Mouse (Mus musculus): ENCODE measurements around the gene Stx8.

Stx8 gene

GRCm38 (mm10) chr11:67965905-67966878 lies at the start of gene Stx8:
TSS of gene Stx8 (plus strand) at chr11:67966193.
- DNase-seq (ENCODE audit: low read depth in 1 of 2, low spot score in 2 of 2) = peak; percentile 65 to 76

GRCm38 (mm10) chr11:67917126-67917525 lies 48.9 kb upstream of the Stx8 start:
- no peak for DNase-seq (ENCODE audit: low read depth in 1 of 2, low spot score in 2 of 2)

GRCm38 (mm10) chr11:67919593-67919992 lies 46.4 kb upstream of the Stx8 start:
- no peak for DNase-seq (ENCODE audit: low read depth in 1 of 2, low spot score in 2 of 2)

GRCm38 (mm10) chr11:67920226-67920960 lies 45.6 kb upstream of the Stx8 start:
- DNase-seq (ENCODE audit: low read depth in 1 of 2, low spot score in 2 of 2) = no peak

GRCm38 (mm10) chr11:67921091-67921826 lies 44.7 kb upstream of the Stx8 start:
- no peak for DNase-seq (ENCODE audit: low read depth in 1 of 2, low spot score in 2 of 2)

GRCm38 (mm10) chr11:67921827-67922754 lies 43.9 kb upstream of the Stx8 start, which contains the start of gene Usp43:
TSS of gene Usp43 (minus strand) at chr11:67922153.
- DNase-seq (ENCODE audit: low read depth in 1 of 2, low spot score in 2 of 2) = no peak

- no peak for DNase-seq (ENCODE audit: low read depth in 1 of 2, low spot score in 2 of 2)
Measured at GRCm38 (mm10) chr11:67922755-67923125, 43.3 kb upstream of the Stx8 start.

GRCm38 (mm10) chr11:67923720-67924119 lies 42.3 kb upstream of the Stx8 start:
- DNase-seq (ENCODE audit: low read depth in 1 of 2, low spot score in 2 of 2) = no peak

- DNase-seq (ENCODE audit: low read depth in 1 of 2, low spot score in 2 of 2) = no peak
Measured at GRCm38 (mm10) chr11:67925000-67925399, 41.0 kb upstream of the Stx8 start.

GRCm38 (mm10) chr11:67926348-67927055 lies 39.5 kb upstream of the Stx8 start:
- DNase-seq (ENCODE audit: low read depth in 1 of 2, low spot score in 2 of 2) = no peak

GRCm38 (mm10) chr11:67932156-67932555 lies 33.8 kb upstream of the Stx8 start:
- no peak for DNase-seq (ENCODE audit: low read depth in 1 of 2, low spot score in 2 of 2)

- DNase-seq (ENCODE audit: low read depth in 1 of 2, low spot score in 2 of 2) = no peak
Measured at GRCm38 (mm10) chr11:67948229-67948628, 17.8 kb upstream of the Stx8 start.

GRCm38 (mm10) chr11:67949475-67949874 lies 16.5 kb upstream of the Stx8 start:
- no peak for DNase-seq (ENCODE audit: low read depth in 1 of 2, low spot score in 2 of 2)

GRCm38 (mm10) chr11:67953604-67954003 lies 12.4 kb upstream of the Stx8 start:
- no peak for DNase-seq (ENCODE audit: low read depth in 1 of 2, low spot score in 2 of 2)

GRCm38 (mm10) chr11:67954413-67954812 lies 11.6 kb upstream of the Stx8 start:
- DNase-seq (ENCODE audit: low read depth in 1 of 2, low spot score in 2 of 2) = no peak

GRCm38 (mm10) chr11:67964110-67964509 lies 1.9 kb upstream of the Stx8 start:
- DNase-seq (ENCODE audit: low read depth in 1 of 2, low spot score in 2 of 2) = no peak

GRCm38 (mm10) chr11:67965242-67965883 lies 630 bp upstream of the Stx8 start, which contains the start of gene Cfap52:
TSS of gene Cfap52 (minus strand) at chr11:67965651.
- peak; percentile 39 to 57 for DNase-seq (ENCODE audit: low read depth in 1 of 2, low spot score in 2 of 2)

GRCm38 (mm10) chr11:67967831-67968230 lies 1.8 kb downstream of the Stx8 start:
- DNase-seq (ENCODE audit: low read depth in 1 of 2, low spot score in 2 of 2) = no peak

GRCm38 (mm10) chr11:67972606-67973005 lies 6.6 kb downstream of the Stx8 start:
- DNase-seq (ENCODE audit: low read depth in 1 of 2, low spot score in 2 of 2) = no peak
